Mouse (Mus musculus) forebrain, embryonic 15.5 days (tissue): Measurements from ENCODE around the gene Lmnb2. TPM values are rescaled to one million over a fixed set of nuclear protein-coding genes. Genes with fewer than 3 reads are reported as not detected.

Experiments used
- ATAC-seq: fragments of 200-750 bp; cut with Nextera tagmentation; replicated peaks from 2 replicates; pipeline ENCODE4 v1.8.0; 2017; ENCODE audit warnings: mild to moderate bottlenecking, moderate TSS enrichment, moderate library complexity
- H3K27ac ChIP-seq: fragments of 300-500 bp; sonication (generic); replicated peaks from 2 replicates; pipeline ENCODE4 v1.5.1; 2015; ENCODE audit warnings: mild to moderate bottlenecking, inconsistent platforms
- H3K27me3 ChIP-seq: fragments of 300-500 bp; sonication (generic); 2 replicates; pipeline ENCODE4 v1.6.1; 2015; ENCODE audit warnings: inconsistent platforms
- H3K36me3 ChIP-seq: fragments of 300-500 bp; sonication (generic); 2 replicates; pipeline ENCODE4 v1.6.1; 2015; ENCODE audit warnings: mild to moderate bottlenecking, inconsistent platforms
- H3K4me1 ChIP-seq: fragments of 300-500 bp; sonication (generic); 2 replicates; pipeline ENCODE4 v1.6.1; 2015; ENCODE audit warnings: inconsistent platforms
- H3K4me2 ChIP-seq: fragments of 300-500 bp; sonication (generic); replicated peaks from 2 replicates; pipeline ENCODE4 v1.6.1; 2015; ENCODE audit warnings: mild to moderate bottlenecking, inconsistent platforms
- H3K4me3 ChIP-seq: fragments of 300-500 bp; sonication (generic); 2 replicates; pipeline ENCODE4 v1.5.1; 2015; ENCODE audit warnings: mild to moderate bottlenecking, inconsistent platforms
- H3K9ac ChIP-seq: fragments of 300-500 bp; sonication (generic); replicated peaks from 2 replicates; pipeline ENCODE4 v1.6.1; 2015; ENCODE audit warnings: mild to moderate bottlenecking, inconsistent platforms
- H3K9me3 ChIP-seq: fragments of 300-500 bp; sonication (generic); 2 replicates; pipeline ENCODE4 v1.6.1; 2016; ENCODE audit warnings: inconsistent platforms
- WGBS: fragments of 180-500 bp; shearing (Covaris S2); methylation state at CpG from one replicate; pipeline ENCODE4 v1.1.7; 2015; ENCODE audit warnings: mixed read lengths; 5-methylcytosine and 5-hydroxymethylcytosine counted together
- polyA plus RNA-seq: library from polyadenylated mRNA; unstranded; fragments of >200 nt; fragmentation: Nextera tagmentation; extraction: Ambion mirVana; gene quantifications from 2 replicates; pipeline ENCODE4 v1.2.1, GENCODE M21; 2015

The Lmnb2 gene
- polyA plus RNA-seq, 1 experiment from 2014 or later, result 53.5 TPM

DNA sequence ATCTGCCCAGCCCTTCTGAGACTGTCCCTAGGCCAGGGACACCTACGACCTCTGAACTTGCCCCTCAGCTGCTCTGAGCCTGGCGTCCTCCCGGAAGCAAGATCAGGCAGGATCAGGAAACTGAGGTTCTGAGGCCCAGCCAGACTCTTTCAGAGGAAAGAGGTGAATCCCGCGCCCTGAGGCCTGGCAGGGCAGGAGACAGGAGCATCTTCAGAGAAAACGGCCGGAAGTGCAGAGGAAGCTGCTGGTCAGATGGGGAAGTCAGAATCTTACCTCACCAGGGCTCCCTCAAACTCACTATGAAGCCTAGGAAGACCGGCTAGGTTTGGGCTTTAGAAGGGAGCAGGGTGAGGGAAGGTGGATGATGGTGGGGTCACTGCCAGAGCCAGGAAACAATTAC, 24.9 kb upstream of the Lmnb2 start:
- no peak overlapping the region for H3K4me3 ChIP-seq
- H3K27ac ChIP-seq, result no peak overlapping the region
- peaks cover 28% of the 10 kb centered on the region for H3K4me1 ChIP-seq
- H3K9me3 ChIP-seq, result no peaks in the 10 kb centered on the region
- H3K27me3 ChIP-seq, result no peaks in the 10 kb centered on the region
- no peak for ATAC-seq
- WGBS, result 69% methylated on average over 8 of the region's 8 CpGs
- H3K9ac ChIP-seq, result no peak overlapping the region
- H3K4me2 ChIP-seq, result no peak overlapping the region
- no peaks in the 10 kb centered on the region for H3K36me3 ChIP-seq

DNA sequence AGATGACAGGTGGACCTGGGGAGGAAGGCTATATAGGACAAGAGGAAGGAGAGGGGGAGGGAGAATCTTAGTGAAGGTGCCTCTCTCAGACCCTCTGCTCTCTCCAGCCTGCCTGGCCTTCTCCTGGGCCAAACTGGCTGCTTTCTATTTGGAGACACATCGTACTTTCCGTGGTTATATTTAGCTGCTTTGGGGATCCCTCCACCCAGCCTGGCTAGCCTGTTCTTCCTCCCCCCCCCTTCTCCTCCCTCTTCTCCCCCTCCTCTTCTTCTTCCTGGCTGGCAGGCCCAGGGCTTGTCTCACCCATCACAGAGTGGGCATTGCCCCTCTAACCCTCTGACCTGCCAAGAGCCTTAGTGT, 22.9 kb upstream of the Lmnb2 start:
- H3K27me3 ChIP-seq, result no peaks in the 10 kb centered on the region
- ATAC-seq, result no peak
- 71% methylated on average over 2 of the region's 2 CpGs for WGBS
- H3K4me1 ChIP-seq, result peaks cover 42% of the 10 kb centered on the region
- no peak overlapping the region for H3K4me2 ChIP-seq
- no peak overlapping the region for H3K9ac ChIP-seq
- no peaks in the 10 kb centered on the region for H3K9me3 ChIP-seq
- no peak overlapping the region for H3K27ac ChIP-seq
- H3K4me3 ChIP-seq, result no peak overlapping the region
- H3K36me3 ChIP-seq, result no peaks in the 10 kb centered on the region

DNA sequence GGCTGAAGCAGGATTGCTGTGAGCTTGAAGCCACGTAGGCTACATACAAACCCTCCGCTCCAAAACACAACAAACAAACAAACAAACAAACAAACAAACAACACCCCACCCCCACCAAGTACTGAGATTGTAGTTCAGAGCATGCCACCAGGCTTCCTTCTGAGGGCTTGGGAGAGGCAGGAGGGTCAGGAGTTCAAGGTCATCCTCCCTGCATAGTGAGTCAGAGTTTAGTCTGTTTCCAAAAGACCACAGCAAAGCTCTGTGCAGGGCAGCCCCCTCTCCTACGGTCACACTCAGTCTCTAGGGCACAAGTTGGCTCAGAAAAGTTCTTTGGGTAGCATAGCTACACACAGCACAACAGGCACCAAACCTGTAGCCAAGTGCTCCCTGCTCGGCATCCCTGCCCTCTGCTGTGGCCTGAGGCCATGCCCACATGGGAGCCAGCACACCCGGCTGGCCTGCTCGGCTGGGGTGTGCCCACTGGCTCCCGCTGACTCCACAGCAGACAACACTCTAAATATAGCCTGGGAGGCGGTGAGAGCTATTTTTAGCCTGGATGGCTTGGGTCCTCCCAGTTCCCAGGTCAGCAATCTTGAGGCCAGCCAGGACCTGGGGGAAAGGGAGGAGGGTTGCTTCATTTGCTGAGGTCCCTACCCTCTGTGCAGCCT, 22.4 kb upstream of the Lmnb2 start:
- ATAC-seq, result no peak
- Histone ChIP-seq H3K4me1 (peaks cover 47% of the 10 kb centered on the region), H3K27me3 (no peaks in the 10 kb centered on the region), H3K36me3 (no peaks in the 10 kb centered on the region), H3K4me2 (peak overlapping the region; percentile 76), H3K9ac (peak overlapping the region; percentile 54), H3K27ac (peak overlapping the region; percentile 68), H3K9me3 (no peaks in the 10 kb centered on the region), H3K4me3 (peak overlapping the region; percentile 44)
- 57% methylated on average over 8 of the region's 8 CpGs for WGBS

DNA sequence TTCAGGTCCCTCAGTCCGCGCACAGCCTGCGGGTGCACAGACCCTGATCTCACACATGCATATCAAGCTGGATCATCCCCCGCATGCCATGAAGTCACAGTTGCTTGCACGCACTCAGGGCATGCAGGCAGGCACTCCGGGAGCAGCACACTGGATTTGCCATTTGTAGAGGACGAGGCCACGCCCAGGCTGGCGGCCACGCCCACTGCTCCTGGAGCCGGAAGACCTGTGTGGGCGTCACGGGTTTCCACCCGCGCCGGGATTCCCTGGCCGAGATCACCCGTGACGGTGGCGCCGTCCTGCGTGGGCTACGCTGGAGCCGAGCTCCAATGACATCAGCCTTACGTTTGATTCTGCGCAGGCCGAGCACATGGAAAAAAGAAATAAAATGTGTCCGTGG, 21.6 kb upstream of the Lmnb2 start:
- Histone ChIP-seq H3K9me3 (no peaks in the 10 kb centered on the region), H3K27me3 (peaks cover 7% of the 10 kb centered on the region), H3K9ac (peak overlapping the region; percentile 54), H3K36me3 (no peaks in the 10 kb centered on the region), H3K27ac (peak overlapping the region; percentile 68), H3K4me3 (peak overlapping the region; percentile 44), H3K4me1 (peaks cover 50% of the 10 kb centered on the region), H3K4me2 (peak overlapping the region; percentile 76)
- WGBS, result 3% methylated on average over 28 of the region's 28 CpGs
- peak; percentile 65 for ATAC-seq

DNA sequence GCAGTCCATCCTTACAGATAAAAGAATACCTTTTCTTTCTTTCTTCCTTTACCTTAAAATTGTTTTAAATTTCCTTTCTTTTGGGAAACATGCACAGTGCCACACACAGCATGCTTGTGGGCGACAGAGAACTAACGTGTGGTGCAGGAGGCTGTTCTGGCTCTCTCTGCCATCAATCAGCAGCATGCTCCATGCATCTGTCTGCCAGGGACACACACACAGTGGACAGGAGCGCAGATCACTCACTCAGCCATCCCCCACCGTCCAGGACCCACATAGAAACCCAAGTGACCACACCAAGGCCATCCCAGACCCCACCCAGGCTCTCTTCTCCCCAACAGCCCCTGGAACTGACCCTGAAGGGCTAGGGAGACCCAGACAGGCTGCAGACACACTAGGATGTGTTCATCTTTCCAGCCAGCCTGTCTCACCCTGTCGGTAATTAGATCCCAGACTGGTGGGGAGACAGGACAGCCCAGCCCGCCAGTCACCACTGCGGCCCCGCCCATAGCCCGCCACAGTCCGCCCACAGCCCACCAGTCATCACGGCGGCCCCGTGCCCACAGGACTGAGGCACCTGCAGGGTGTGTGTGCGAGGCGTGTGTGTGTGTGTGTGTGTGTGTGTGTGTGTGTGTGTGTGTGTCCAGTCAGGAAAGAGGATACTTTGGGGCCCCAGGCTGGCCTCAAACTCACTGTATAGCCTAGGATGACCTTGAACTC, 20.9 kb upstream of the Lmnb2 start:
- H3K4me3 ChIP-seq, result peak overlapping the region; percentile 44
- peak overlapping the region; percentile 68; the same call in 1 of the 2 replicates for H3K27ac ChIP-seq
- H3K9me3 ChIP-seq, result no peaks in the 10 kb centered on the region
- peaks cover 50% of the 10 kb centered on the region for H3K4me1 ChIP-seq
- peak overlapping the region; percentile 76 for H3K4me2 ChIP-seq
- H3K27me3 ChIP-seq, result peaks cover 14% of the 10 kb centered on the region
- H3K9ac ChIP-seq, result peak overlapping the region; percentile 54
- no peaks in the 10 kb centered on the region for H3K36me3 ChIP-seq
- 12% methylated on average over 15 of the region's 15 CpGs for WGBS
- ATAC-seq, result peak; percentile 44

DNA sequence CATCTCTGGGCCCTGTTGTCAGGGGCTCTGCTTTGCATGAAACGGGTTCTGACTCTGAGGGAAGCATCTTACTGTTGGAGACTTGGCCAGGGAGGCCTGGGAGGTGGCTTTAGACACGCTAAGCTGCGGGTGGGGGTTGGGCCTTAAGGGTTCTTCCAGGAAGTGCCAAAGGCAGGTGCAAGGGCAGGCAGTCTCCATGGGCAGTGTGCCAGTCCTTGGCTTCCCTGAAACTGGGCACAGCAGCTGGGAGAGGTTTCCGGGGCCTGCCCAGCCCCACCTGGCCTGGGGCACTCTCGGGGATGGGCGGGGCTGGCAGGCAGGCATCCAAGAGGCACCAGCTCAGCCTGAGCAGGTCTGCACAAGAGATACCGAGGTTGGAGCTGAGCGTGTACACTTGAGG, 19.6 kb upstream of the Lmnb2 start:
- H3K36me3 ChIP-seq, result no peaks in the 10 kb centered on the region
- H3K4me2 ChIP-seq, result no peak overlapping the region
- H3K9me3 ChIP-seq, result no peaks in the 10 kb centered on the region
- peaks cover 63% of the 10 kb centered on the region for H3K4me1 ChIP-seq
- no peak overlapping the region for H3K4me3 ChIP-seq
- no peak overlapping the region for H3K9ac ChIP-seq
- WGBS, result 16% methylated on average over 8 of the region's 8 CpGs
- H3K27me3 ChIP-seq, result peaks cover 27% of the 10 kb centered on the region
- H3K27ac ChIP-seq, result 0 out of 2 replicates have a peak overlapping the region, but pooled peaks have one; percentile 8
- no peak for ATAC-seq

DNA sequence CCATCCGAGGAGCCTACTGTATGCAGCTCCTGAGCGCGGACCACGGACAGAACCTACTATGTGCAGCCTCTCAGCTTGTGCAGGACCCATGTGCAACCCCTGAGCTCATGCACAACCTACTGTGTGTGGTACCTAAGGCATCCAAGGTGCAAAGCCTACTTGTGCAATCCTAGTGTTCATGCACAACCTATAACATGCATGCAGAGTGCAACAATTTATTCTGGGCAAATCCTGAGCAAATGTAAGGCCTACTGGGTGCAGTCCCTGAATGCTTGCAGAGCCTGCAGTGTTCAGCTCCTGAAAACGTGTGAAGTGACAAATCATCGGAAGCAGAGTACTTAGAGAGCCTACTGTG, 18.7 kb upstream of the Lmnb2 start:
- H3K4me3 ChIP-seq, result peak overlapping the region; percentile 28; the same call in 1 of the 2 replicates
- H3K36me3 ChIP-seq, result no peaks in the 10 kb centered on the region
- H3K27ac ChIP-seq, result no peak overlapping the region
- 9% methylated on average over 6 of the region's 6 CpGs for WGBS
- no peak overlapping the region for H3K9ac ChIP-seq
- H3K4me2 ChIP-seq, result peak overlapping the region; percentile 51
- ATAC-seq, result no peak
- peaks cover 71% of the 10 kb centered on the region for H3K4me1 ChIP-seq
- peaks cover 36% of the 10 kb centered on the region for H3K27me3 ChIP-seq
- no peaks in the 10 kb centered on the region for H3K9me3 ChIP-seq

DNA sequence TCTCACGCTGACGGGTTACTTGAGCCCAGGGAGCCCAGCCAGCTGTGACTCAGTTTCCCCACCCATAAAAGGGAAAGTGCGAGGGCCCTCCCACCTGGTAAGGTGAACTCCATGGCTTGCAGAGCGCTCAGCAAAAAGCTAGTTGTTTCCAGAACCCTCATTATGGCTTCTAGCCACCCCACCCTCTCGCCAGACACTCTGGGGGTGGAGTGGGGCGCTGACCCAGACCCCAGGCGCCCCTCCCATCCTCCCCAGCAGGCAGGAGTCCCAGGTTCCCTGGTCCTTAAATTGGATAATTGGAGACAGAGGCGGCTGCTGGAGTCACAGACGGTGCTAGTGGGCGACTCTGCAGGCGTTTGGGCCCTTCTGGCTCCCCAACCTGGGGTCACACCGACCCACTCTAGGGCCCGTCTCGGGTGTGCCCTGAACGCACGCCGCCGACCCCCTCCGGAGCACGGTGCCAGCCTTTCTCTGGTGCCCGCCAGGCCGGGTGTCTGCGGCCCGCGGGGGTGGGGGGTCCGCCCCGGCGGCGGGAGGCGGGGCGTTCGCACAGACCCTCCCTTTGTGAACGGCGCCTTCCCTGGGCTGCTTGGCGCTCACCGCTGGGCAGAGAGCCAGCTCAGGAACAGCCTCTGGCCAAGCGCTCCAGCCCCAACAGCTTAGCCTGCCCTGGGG, 18.2 kb upstream of the Lmnb2 start:
- WGBS, result 1% methylated on average over 37 of the region's 37 CpGs
- H3K27ac ChIP-seq, result no peak overlapping the region; the same call in 1 of the 2 replicates

DNA sequence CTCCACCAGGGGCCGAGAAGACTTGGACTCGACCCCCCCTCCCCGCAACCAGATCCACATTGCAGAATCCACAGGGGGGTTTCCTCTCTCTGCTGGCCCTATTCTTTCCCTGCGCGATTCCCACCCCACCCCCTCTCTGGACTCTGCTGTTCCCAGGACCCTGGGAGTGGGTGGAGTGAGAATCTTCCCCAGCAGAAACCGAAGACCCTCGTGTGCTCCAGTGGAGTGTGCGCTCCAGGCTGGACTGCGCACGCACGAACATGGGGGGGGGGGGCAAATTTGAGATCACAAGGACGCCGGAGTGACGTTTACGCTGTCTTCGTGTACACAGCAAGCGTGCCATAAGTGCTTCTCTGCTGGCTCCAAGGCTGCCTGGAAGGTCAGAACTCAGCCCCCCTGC, 17.7 kb upstream of the Lmnb2 start:
- Histone ChIP-seq H3K27ac (no peak overlapping the region), H3K4me1 (peaks cover 81% of the 10 kb centered on the region), H3K4me2 (peak overlapping the region; percentile 51), H3K9ac (0 out of 2 replicates have a peak overlapping the region, but pooled peaks have one; percentile 13), H3K27me3 (peaks cover 47% of the 10 kb centered on the region), H3K36me3 (no peaks in the 10 kb centered on the region), H3K4me3 (0 out of 2 replicates have a peak overlapping the region, but pooled peaks have one; percentile 28), H3K9me3 (no peaks in the 10 kb centered on the region)
- WGBS, result 2% methylated on average over 17 of the region's 17 CpGs
- no peak for ATAC-seq

More for the DNA sequence above, 18.2 kb upstream of the Lmnb2 start:
- H3K4me1 ChIP-seq, result peaks cover 76% of the 10 kb centered on the region
- peaks cover 41% of the 10 kb centered on the region for H3K27me3 ChIP-seq
- ATAC-seq, result peak; percentile 20
- H3K4me2 ChIP-seq, result peak overlapping the region; percentile 51
- H3K4me3 ChIP-seq, result peak overlapping the region; percentile 28
- no peaks in the 10 kb centered on the region for H3K9me3 ChIP-seq
- H3K36me3 ChIP-seq, result no peaks in the 10 kb centered on the region
- peak overlapping the region; percentile 24 for H3K9ac ChIP-seq

DNA sequence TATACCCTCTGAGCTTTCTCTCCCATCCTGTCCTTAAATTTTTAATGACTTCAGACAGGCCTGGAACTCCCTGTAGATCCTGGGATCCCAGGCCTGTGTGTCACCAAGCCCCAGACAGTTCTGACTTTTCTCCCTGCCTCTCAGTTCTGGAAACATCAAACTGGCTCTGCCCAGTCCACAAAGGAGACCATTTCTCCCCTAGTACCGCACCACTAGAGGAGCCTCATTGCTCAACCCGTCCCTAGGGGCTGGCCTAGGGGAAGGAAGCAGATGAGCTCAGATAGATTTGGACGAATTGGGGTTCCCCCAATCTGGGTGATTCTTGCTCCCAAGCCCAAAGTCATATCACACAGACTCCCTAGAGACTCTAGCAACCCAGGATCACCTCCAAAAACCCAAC, 17.2 kb upstream of the Lmnb2 start:
- H3K4me2 ChIP-seq, result no peak overlapping the region; the same call in 1 of the 2 replicates
- H3K4me1 ChIP-seq, result peaks cover 81% of the 10 kb centered on the region
- H3K27me3 ChIP-seq, result peaks cover 50% of the 10 kb centered on the region
- no peak overlapping the region for H3K4me3 ChIP-seq
- H3K27ac ChIP-seq, result no peak overlapping the region
- H3K9ac ChIP-seq, result no peak overlapping the region
- ATAC-seq, result no peak
- no peaks in the 10 kb centered on the region for H3K9me3 ChIP-seq
- no peaks in the 10 kb centered on the region for H3K36me3 ChIP-seq
- 14% methylated on average over 3 of the region's 3 CpGs for WGBS

DNA sequence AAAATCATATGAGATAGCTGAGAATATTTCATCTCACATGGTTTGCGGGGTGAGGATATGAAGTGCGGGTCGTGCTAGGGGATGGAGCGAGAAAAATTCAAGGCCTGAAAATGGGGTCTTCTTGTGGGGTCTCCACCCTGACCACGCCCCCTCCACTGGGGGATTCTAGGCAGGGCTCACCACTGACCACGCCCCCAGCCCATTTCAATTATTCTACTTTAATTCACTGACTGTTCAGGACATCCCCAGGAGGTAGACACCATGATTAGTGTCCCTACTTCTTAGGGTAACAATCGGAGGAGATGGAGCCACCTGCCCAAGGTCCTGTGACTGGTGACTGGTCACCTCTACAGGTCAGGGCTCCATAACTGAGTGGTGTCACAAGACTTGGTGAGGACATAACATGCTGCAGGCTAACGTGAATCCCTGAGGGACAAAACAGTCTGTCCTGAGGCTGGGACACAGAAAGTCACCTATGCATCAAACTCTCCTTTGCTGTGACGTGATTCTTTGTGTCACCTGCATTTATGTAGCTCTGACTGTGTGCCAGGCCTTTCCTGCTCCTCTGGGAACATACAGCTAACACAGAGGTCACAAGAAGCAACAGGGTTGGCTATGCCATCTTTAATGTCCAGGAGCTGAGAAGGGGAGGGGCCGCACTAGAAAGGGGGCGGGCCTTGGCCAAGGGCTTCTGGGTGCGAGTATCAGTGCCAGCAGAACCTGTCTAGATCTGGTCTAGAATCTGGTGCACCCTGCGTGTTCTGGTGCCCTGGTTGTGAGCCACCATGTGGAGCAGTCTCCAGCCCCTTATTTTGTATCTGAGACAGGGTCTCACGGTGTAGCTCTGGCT, 16.3 kb upstream of the Lmnb2 start:
- ATAC-seq, result no peak
- WGBS, result 31% methylated on average over 14 of the region's 14 CpGs
- peaks cover 52% of the 10 kb centered on the region for H3K27me3 ChIP-seq
- no peak overlapping the region for H3K4me3 ChIP-seq
- H3K36me3 ChIP-seq, result no peaks in the 10 kb centered on the region
- no peak overlapping the region for H3K4me2 ChIP-seq
- no peak overlapping the region for H3K27ac ChIP-seq
- no peak overlapping the region for H3K9ac ChIP-seq
- H3K4me1 ChIP-seq, result peaks cover 78% of the 10 kb centered on the region
- no peaks in the 10 kb centered on the region for H3K9me3 ChIP-seq
